Comparison of ENCODE assay signal across 20 mouse cellular contexts in the genomic region with DNA sequence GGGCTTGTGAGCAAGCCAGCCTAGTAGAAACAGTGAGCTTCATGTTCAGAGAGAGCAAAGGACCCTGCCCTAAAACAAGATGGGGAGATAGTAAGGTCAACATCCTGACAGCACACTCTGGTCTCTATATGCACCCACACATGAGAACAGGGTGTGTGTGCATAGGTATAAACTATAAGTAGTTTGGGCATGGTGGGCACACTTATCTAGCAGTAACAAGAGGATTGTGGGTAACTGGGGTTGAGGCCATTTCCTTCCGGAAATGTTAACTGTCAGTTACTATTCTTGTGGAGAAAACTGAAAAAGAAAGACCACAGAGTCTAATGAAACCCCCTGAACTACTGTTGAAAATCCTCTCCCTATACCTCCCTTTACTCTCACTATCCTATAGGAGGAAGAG.
"Had no signal": no experiment of that assay in that cellular context is flagged by ENCODE, and none has a peak within 500 bp of the region (broad histone marks: within the 10 kb centered on the region; RNA-seq: fewer than 3 reads in every experiment).

No protein-coding gene starts in this region.

- H3K4me1 ChIP-seq: lung, embryonic 15.5 days had no signal

- H3K27ac ChIP-seq: lung, embryonic 15.5 days; macrophage; neural tube, embryonic 13.5 days; neural tube, embryonic 15.5 days had no signal

- H3K27me3 ChIP-seq: lung, embryonic 15.5 days; neural tube, embryonic 13.5 days; neural tube, embryonic 15.5 days had no signal

- H3K9me3 ChIP-seq: lung, embryonic 15.5 days; neural tube, embryonic 13.5 days; neural tube, embryonic 15.5 days had no signal

- DNase-seq: liver, postnatal 0 days; lung, adult 2 months; lung, postnatal 14 days; lung, postnatal 36 days; midbrain, embryonic 14.5 days; retina, postnatal 1 day; right cerebral cortex, adult 18-20 months; right cerebral cortex, postnatal 25 days; right cerebral cortex, postnatal 4 days; spleen, adult 18-20 months; thymus, adult 18-20 months; thymus, postnatal 14 days; thymus, postnatal 36 days had no signal

- H3K36me3 ChIP-seq: lung, embryonic 15.5 days; neural tube, embryonic 13.5 days; neural tube, embryonic 15.5 days had no signal

- ATAC-seq: liver, postnatal 0 days; lung, postnatal 0 days; midbrain, embryonic 16.5 days had no signal

- H3K4me3 ChIP-seq: lung, embryonic 15.5 days; myocyte; neural tube, embryonic 13.5 days; neural tube, embryonic 15.5 days had no signal
